Mouse (Mus musculus): ENCODE results near the gene Tmem202. TPM values are rescaled to one million over a fixed set of nuclear protein-coding genes. Genes with fewer than 3 reads are reported as not detected.

The Tmem202 gene
- polyA plus RNA-seq (2012; rRNA removed), result 2.5 and 3.6 TPM in 2 replicates

- DNase-seq (ENCODE audit: extremely low spot score in 1 of 2, low spot score in 1 of 2), result peak; percentile 58 to 80
Measured at GRCm38 (mm10) chr9:59539441-59540137, at the start of gene Tmem202, which contains the start of gene Hexa. Gene Tmem202, minus strand, starts transcription at chr9:59539847. Gene Hexa, plus strand, starts transcription at chr9:59539540.

- DNase-seq (ENCODE audit: extremely low spot score in 1 of 2, low spot score in 1 of 2), result peak; percentile 84 to 86
Measured at GRCm38 (mm10) chr9:59588710-59589671, 49.3 kb upstream of the Tmem202 start.

GRCm38 (mm10) chr9:59588252-59588651 lies 48.6 kb upstream of the Tmem202 start:
- peak in 1 of 2 experiments; percentile 53 for DNase-seq (ENCODE audit: extremely low spot score in 1 of 2, low spot score in 1 of 2)

- DNase-seq (ENCODE audit: extremely low spot score in 1 of 2, low spot score in 1 of 2), result peak; percentile 69 to 86
Measured at GRCm38 (mm10) chr9:59584871-59585308, 45.2 kb upstream of the Tmem202 start.

GRCm38 (mm10) chr9:59578505-59578867 lies 38.8 kb upstream of the Tmem202 start:
- no peak for DNase-seq (ENCODE audit: extremely low spot score in 1 of 2, low spot score in 1 of 2)

- peak; percentile 89 to 94 for DNase-seq (ENCODE audit: extremely low spot score in 1 of 2, low spot score in 1 of 2)
Measured at GRCm38 (mm10) chr9:59577844-59578504, 38.3 kb upstream of the Tmem202 start, which contains the start of gene Celf6. Gene Celf6, plus strand, starts transcription at chr9:59577917.

GRCm38 (mm10) chr9:59577401-59577800 lies 37.8 kb upstream of the Tmem202 start:
- no peak for DNase-seq (ENCODE audit: extremely low spot score in 1 of 2, low spot score in 1 of 2)

GRCm38 (mm10) chr9:59571852-59572251 lies 32.2 kb upstream of the Tmem202 start:
- DNase-seq (ENCODE audit: extremely low spot score in 1 of 2, low spot score in 1 of 2), result no peak

- DNase-seq (ENCODE audit: extremely low spot score in 1 of 2, low spot score in 1 of 2), result peak in 1 of 2 experiments; percentile 77
Measured at GRCm38 (mm10) chr9:59567111-59567510, 27.5 kb upstream of the Tmem202 start.

- DNase-seq (ENCODE audit: extremely low spot score in 1 of 2, low spot score in 1 of 2), result peak in 1 of 2 experiments; percentile 87
Measured at GRCm38 (mm10) chr9:59565600-59565999, 26.0 kb upstream of the Tmem202 start.

- no peak for DNase-seq (ENCODE audit: extremely low spot score in 1 of 2, low spot score in 1 of 2)
Measured at GRCm38 (mm10) chr9:59553719-59554118, 14.1 kb upstream of the Tmem202 start.

- DNase-seq (ENCODE audit: extremely low spot score in 1 of 2, low spot score in 1 of 2), result no peak
Measured at GRCm38 (mm10) chr9:59552610-59553009, 13.0 kb upstream of the Tmem202 start.

GRCm38 (mm10) chr9:59551620-59552031 lies 12.0 kb upstream of the Tmem202 start:
- DNase-seq (ENCODE audit: extremely low spot score in 1 of 2, low spot score in 1 of 2), result peak; percentile 49 to 70

GRCm38 (mm10) chr9:59551017-59551416 lies 11.4 kb upstream of the Tmem202 start:
- DNase-seq (ENCODE audit: extremely low spot score in 1 of 2, low spot score in 1 of 2), result no peak

GRCm38 (mm10) chr9:59550077-59550476 lies 10.4 kb upstream of the Tmem202 start:
- peak in 1 of 2 experiments; percentile 67 for DNase-seq (ENCODE audit: extremely low spot score in 1 of 2, low spot score in 1 of 2)

- no peak for DNase-seq (ENCODE audit: extremely low spot score in 1 of 2, low spot score in 1 of 2)
Measured at GRCm38 (mm10) chr9:59548961-59549487, 9.4 kb upstream of the Tmem202 start.

GRCm38 (mm10) chr9:59547869-59548268 lies 8.2 kb upstream of the Tmem202 start:
- no peak for DNase-seq (ENCODE audit: extremely low spot score in 1 of 2, low spot score in 1 of 2)

GRCm38 (mm10) chr9:59544739-59545138 lies 5.1 kb upstream of the Tmem202 start:
- DNase-seq (ENCODE audit: extremely low spot score in 1 of 2, low spot score in 1 of 2), result no peak

- DNase-seq (ENCODE audit: extremely low spot score in 1 of 2, low spot score in 1 of 2), result no peak
Measured at GRCm38 (mm10) chr9:59542766-59543324, 3.2 kb upstream of the Tmem202 start.

- no peak for DNase-seq (ENCODE audit: extremely low spot score in 1 of 2, low spot score in 1 of 2)
Measured at GRCm38 (mm10) chr9:59541617-59542016, 2.0 kb upstream of the Tmem202 start.
